Mouse (Mus musculus): Measurements from ENCODE around the gene Zdhhc16.

The Zdhhc16 gene

DNA sequence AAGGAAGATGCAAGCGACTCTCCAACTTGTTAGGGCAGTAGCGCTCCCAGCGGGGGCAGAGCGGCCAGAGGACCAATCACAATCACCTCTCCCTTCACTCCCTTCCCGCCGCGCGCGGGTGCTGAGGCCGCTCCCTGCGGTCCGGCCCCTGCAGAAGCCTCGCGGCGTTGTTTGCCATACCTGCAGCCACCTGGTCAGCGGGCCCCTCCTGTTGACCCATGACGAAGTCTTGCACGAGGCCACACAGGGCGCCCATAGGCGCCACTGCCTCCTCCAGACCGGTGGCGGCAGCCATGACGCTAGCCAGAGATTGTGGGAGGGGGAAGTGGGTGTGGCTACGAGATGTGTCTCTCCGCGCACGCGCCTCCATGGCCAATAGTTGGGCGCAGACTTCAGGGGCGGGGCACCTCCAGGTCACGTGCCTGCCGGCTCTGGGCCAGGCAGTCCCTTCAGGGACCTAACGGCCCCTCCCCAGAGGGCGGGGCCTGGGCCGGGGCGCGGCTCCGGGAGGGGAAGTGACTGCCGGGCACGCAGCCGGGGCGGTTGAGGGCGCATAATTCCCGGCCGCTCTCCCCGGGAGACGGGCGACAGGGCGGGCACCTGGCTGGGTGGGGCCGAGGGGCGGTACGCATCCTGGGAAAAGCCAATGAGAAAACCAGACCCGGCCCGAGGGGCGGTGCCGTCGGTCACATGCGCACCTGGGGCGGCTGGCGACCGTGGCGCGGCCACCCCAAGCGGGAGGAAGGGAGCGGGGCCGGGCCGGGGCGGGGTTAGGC lies 47.7 kb downstream of the Zdhhc16 start, which contains the start of gene Mms19:
TSS of gene Mms19 (minus strand) at position 339 of the 776 bp plus-strand sequence.
- in situ Hi-C loops (cut with MboI; ENCODE audit: low pct_unique_long_range_greater_than_20kb in 1 of 2, low sequenced_read_pairs in 2 of 2, unreplicated experiment in 1 of 2) = no loop called here

DNA sequence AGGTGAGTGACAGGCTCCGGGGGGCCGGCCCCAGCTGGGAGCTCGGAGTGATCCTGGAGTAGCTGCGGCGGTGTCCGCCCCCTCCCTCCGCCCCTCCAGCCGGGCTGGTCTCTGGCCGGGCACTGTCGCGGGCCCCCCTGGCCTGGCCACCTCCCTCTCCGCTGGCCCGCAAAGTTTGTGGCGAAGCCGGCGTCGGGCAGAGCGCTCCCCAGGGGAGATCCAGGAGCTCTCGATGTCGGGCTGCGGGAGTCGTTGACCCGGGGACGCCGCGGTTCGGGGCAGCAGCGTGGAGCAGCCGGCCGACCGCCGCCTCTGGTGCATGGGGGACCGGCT lies 48.3 kb downstream of the Zdhhc16 start, which contains the start of gene Ubtd1:
TSS of gene Ubtd1 (plus strand) at position 169 of the 333 bp plus-strand sequence.
- in situ Hi-C loops (cut with MboI; ENCODE audit: low pct_unique_long_range_greater_than_20kb in 1 of 2, low sequenced_read_pairs in 2 of 2, unreplicated experiment in 1 of 2) = no loop called here

DNA sequence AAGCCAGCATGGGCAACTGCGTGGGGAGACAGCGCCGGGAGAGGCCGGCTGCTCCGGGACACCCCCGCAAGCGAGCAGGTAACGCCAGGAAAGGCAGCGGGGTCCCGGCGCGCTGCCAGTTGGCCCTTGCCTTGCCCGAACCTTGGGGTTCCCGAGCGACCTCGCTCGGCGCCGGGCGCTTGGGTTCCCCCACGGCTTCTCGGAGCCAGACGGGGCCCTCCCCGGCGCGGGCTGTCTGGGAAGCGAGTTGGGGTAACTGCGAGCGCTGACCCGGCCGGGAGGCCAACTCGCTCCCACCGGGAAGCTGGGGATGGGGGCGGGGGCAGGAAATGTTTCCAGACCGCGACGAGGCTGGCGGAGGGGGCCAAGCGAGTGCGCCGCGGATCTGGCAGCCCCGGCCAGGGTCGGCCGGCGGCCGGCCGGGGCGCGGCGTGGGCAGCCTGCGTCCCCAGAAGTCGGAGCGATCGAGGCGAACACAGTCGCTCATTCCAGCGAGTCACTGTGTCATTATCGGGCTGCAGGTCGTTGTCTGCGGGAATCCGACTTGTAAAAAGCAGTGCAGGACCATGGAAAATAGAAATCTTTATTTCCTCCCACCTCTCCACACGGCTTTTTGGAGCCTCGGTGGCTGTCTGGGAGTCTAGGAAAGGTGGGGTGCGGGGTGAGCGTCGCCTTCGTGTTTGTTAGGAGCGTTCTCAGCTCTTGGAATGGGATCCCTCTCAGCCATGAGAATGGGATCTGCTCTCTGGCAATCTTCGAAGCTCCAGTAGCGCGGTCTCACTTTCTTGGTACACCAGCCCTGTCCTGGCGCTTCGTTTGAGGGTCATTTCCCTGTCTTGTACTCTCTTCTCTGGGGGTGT lies 48.9 kb downstream of the Zdhhc16 start:
- in situ Hi-C loops (cut with MboI; ENCODE audit: low pct_unique_long_range_greater_than_20kb in 1 of 2, low sequenced_read_pairs in 2 of 2, unreplicated experiment in 1 of 2) = no loop called here

- in situ Hi-C loops (cut with MboI; ENCODE audit: low pct_unique_long_range_greater_than_20kb in 1 of 2, low sequenced_read_pairs in 2 of 2, unreplicated experiment in 1 of 2) = no loop called here
Measured at GRCm38 (mm10) chr19:41982791-41983150, 49.5 kb downstream of the Zdhhc16 start.

- in situ Hi-C loops (cut with MboI; ENCODE audit: low pct_unique_long_range_greater_than_20kb in 1 of 2, low sequenced_read_pairs in 2 of 2, unreplicated experiment in 1 of 2) = no loop called here
Measured at GRCm38 (mm10) chr19:41985994-41986393, 52.7 kb downstream of the Zdhhc16 start.

DNA sequence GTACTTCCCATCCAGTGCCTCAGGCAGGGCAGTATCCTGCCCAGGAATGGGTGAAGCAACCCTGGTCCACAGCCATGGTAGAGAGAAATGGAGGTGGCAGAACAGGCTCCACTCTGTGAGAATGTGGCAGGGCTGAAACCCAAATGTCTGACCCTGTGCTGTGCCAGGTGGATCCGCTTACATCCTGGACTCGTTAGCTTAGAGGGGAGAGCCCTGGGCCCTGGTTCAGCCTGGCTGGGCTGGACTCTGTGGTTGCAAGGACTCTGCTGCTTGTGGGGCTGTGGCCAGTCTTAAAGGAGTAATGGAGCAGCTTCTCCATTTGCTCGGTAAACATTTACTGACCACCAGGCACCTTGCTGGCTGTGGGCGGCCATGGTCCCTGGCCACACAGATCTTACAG lies 53.9 kb downstream of the Zdhhc16 start:
- in situ Hi-C loops (cut with MboI; ENCODE audit: low pct_unique_long_range_greater_than_20kb in 1 of 2, low sequenced_read_pairs in 2 of 2, unreplicated experiment in 1 of 2) = no loop called here

GRCm38 (mm10) chr19:41989810-41990209 lies 56.5 kb downstream of the Zdhhc16 start:
- in situ Hi-C loops (cut with MboI; ENCODE audit: low pct_unique_long_range_greater_than_20kb in 1 of 2, low sequenced_read_pairs in 2 of 2, unreplicated experiment in 1 of 2) = no loop called here

DNA sequence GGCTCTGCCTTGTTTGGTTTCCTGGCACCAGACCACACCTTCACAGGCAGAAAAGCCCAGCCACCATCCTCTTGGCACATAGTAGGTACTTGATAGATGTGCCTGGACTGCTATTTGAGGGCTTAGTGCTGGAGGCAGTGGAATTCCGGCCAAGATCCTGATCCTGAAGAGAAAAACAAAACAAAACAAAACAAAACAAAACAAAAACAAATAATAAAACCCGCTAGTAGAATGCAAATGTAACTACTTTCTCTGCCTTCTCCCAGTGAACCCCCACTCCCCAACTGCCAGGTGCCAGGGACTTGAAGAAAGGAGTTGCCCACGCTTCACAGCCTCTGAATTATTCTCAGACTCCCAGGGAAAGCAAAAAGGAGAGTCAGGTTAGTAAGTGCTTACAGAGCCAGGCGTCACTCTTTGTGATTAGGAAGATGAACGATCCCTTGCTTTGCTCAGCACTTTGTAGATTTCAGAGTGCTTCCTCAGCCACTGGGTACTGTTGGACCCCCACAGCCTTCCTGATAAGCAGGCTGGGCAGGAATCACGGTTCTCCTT lies 58.7 kb downstream of the Zdhhc16 start:
- in situ Hi-C loops (cut with MboI; ENCODE audit: low pct_unique_long_range_greater_than_20kb in 1 of 2, low sequenced_read_pairs in 2 of 2, unreplicated experiment in 1 of 2) = no loop called here

- in situ Hi-C loops (cut with MboI; ENCODE audit: low pct_unique_long_range_greater_than_20kb in 1 of 2, low sequenced_read_pairs in 2 of 2, unreplicated experiment in 1 of 2) = no loop called here
Measured at GRCm38 (mm10) chr19:41992971-41993370, 59.7 kb downstream of the Zdhhc16 start.

- in situ Hi-C loops (cut with MboI; ENCODE audit: low pct_unique_long_range_greater_than_20kb in 1 of 2, low sequenced_read_pairs in 2 of 2, unreplicated experiment in 1 of 2) = no loop called here
Measured at GRCm38 (mm10) chr19:41993484-41993883, 60.2 kb downstream of the Zdhhc16 start.
